28 mouse cellular contexts compared by ENCODE assay signal in the genomic region with DNA sequence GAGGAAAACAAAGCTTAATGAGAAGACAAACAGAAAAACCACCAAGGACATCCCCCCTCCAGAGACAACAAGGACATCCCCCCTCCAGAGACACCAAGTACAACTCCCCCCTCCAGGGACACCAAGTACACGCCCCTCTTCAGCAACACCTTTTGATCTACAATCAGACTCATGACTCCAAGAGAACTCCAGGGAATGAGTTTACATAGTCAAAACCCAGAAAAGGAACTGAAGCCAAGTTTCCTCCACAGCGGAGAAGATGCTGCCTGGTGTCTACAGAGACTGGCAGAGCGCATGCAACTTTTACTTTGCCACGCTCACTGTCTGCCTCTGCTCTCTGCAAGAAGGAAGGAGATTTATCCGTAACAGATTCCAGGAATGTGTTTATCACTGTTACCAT.
A peak's percentile ranks its signal among the peaks of the same experiment; 100 is the strongest.
DNase-seq lines count a peak whose midpoint lies in the region; ATAC-seq and TF ChIP-seq lines count a peak whose summit lies in the region.
"Had no signal": no experiment of that assay in that cellular context is flagged by ENCODE, and none has a peak within 500 bp of the region (broad histone marks: within the 10 kb centered on the region; RNA-seq: fewer than 3 reads in every experiment).

No protein-coding gene starts in this region.

- TF ChIP-seq CTCF in lung, adult 2 months (IDR thresholded peaks at IDR 0.05; ENCODE audit: insufficient read depth, low read length): no peak

- no peak for TF ChIP-seq POLR2A in lung, adult 2 months (IDR thresholded peaks at IDR 0.05; ENCODE audit: borderline replicate concordance, extremely low read depth, low read depth, low read length)

- DNase-seq in embryonic facial prominence, embryonic 14.5 days (ENCODE audit: low spot score): peak; percentile 47
- no peak for DNase-seq in embryonic facial prominence, embryonic 10.5 days (ENCODE audit: low spot score)
- no peak for DNase-seq in lung, adult 2 months
- DNase-seq in 3T3-L1 (ENCODE audit: low read depth, low spot score): peak; percentile 7
- peak; percentile 3 for DNase-seq in lung, postnatal 36 days
- no peak for DNase-seq in heart, adult 8-10 months (ENCODE audit: low spot score)
- DNase-seq: cerebellum, adult 18-20 months; cerebellum, postnatal 10 days; forebrain, postnatal 0 days; gastrocnemius, postnatal 14 days; kidney, adult 18-20 months; liver, embryonic 13.5 days; midbrain, embryonic 14.5 days; retina, postnatal 1 day; thymus, adult 2 months; thymus, postnatal 36 days had no signal

- no peaks in the 10 kb centered on the region for H3K4me1 ChIP-seq in embryonic facial prominence, embryonic 14.5 days (ENCODE audit: control insufficient read depth, insufficient read depth, low read length)
- H3K4me1 ChIP-seq in embryonic facial prominence, embryonic 10.5 days: no peaks in the 10 kb centered on the region
- H3K4me1 ChIP-seq in lung, embryonic 15.5 days: peaks cover 7% of the 10 kb centered on the region; the same call in 1 of the 2 replicates
- no peaks in the 10 kb centered on the region for H3K4me1 ChIP-seq in lung, adult 2 months (ENCODE audit: control insufficient read depth, insufficient read depth, low read length)
- H3K4me1 ChIP-seq: embryonic facial prominence, embryonic 15.5 days; limb, embryonic 10.5 days; limb, embryonic 15.5 days; liver, embryonic 13.5 days had no signal

- H3K36me3 ChIP-seq in embryonic facial prominence, embryonic 14.5 days (ENCODE audit: control insufficient read depth, insufficient read depth, low read length): no peaks in the 10 kb centered on the region
- H3K36me3 ChIP-seq in embryonic facial prominence, embryonic 10.5 days (replicated peaks): no peaks in the 10 kb centered on the region
- H3K36me3 ChIP-seq in lung, embryonic 15.5 days: no peaks in the 10 kb centered on the region
- H3K36me3 ChIP-seq: embryonic facial prominence, embryonic 15.5 days; forebrain, embryonic 12.5 days; G1E; heart, embryonic 10.5 days; heart, embryonic 15.5 days; limb, embryonic 10.5 days; limb, embryonic 15.5 days; liver, embryonic 13.5 days; neural tube, embryonic 15.5 days had no signal

- no peak overlapping the region for H3K27ac ChIP-seq in embryonic facial prominence, embryonic 14.5 days (replicated peaks; ENCODE audit: low read depth, low read length)
- no peak overlapping the region for H3K27ac ChIP-seq in embryonic facial prominence, embryonic 10.5 days (replicated peaks)
- H3K27ac ChIP-seq in lung, embryonic 15.5 days: no peak overlapping the region
- H3K27ac ChIP-seq: embryonic facial prominence, embryonic 15.5 days; forebrain, embryonic 12.5 days; heart, embryonic 10.5 days; heart, embryonic 15.5 days; limb, embryonic 10.5 days; limb, embryonic 15.5 days; liver, embryonic 13.5 days; macrophage; neural tube, embryonic 15.5 days had no signal

- 66% methylated on average over 5 of the region's 5 CpGs for WGBS in embryonic facial prominence, embryonic 14.5 days
- 80% methylated on average over 5 of the region's 5 CpGs for WGBS in embryonic facial prominence, embryonic 10.5 days
- WGBS in lung, embryonic 15.5 days: 32% methylated on average over 5 of the region's 5 CpGs
- WGBS in lung, adult 2 months: 46% methylated on average over 5 of the region's 5 CpGs

- no peak overlapping the region for H3K4me2 ChIP-seq in embryonic facial prominence, embryonic 14.5 days (ENCODE audit: low read depth, low read length)
- H3K4me2 ChIP-seq in lung, embryonic 15.5 days: no peak overlapping the region
- H3K4me2 ChIP-seq: embryonic facial prominence, embryonic 15.5 days; forebrain, embryonic 12.5 days; heart, embryonic 15.5 days; limb, embryonic 15.5 days; liver, embryonic 13.5 days; neural tube, embryonic 15.5 days had no signal

- H3K4me3 ChIP-seq in embryonic facial prominence, embryonic 14.5 days (ENCODE audit: low read depth, low read length): no peak overlapping the region
- no peak overlapping the region for H3K4me3 ChIP-seq in embryonic facial prominence, embryonic 10.5 days
- no peak overlapping the region for H3K4me3 ChIP-seq in lung, embryonic 15.5 days
- H3K4me3 ChIP-seq in lung, adult 2 months (replicated peaks; ENCODE audit: extremely low read depth, low read depth, low read length): no peak overlapping the region
- H3K4me3 ChIP-seq: embryonic facial prominence, embryonic 15.5 days; forebrain, embryonic 12.5 days; heart, embryonic 10.5 days; heart, embryonic 15.5 days; limb, embryonic 10.5 days; limb, embryonic 15.5 days; liver, embryonic 13.5 days; neural tube, embryonic 15.5 days had no signal

- no peak for ATAC-seq in embryonic facial prominence, embryonic 14.5 days (ENCODE audit: low read depth)
- peak; percentile 78 for ATAC-seq in lung, embryonic 15.5 days (ENCODE audit: borderline replicate concordance, extremely low read depth, low FRiP score, low TSS enrichment)
- ATAC-seq: forebrain, postnatal 0 days; hindbrain, embryonic 16.5 days had no signal

- H3K9ac ChIP-seq in embryonic facial prominence, embryonic 14.5 days (ENCODE audit: low read depth, low read length): no peak overlapping the region
- H3K9ac ChIP-seq in lung, embryonic 15.5 days: no peak overlapping the region
- H3K9ac ChIP-seq: embryonic facial prominence, embryonic 15.5 days; forebrain, embryonic 12.5 days; forebrain, postnatal 0 days; heart, embryonic 15.5 days; limb, embryonic 15.5 days; liver, embryonic 13.5 days; neural tube, embryonic 15.5 days had no signal

- H3K27me3 ChIP-seq in embryonic facial prominence, embryonic 14.5 days (replicated peaks; ENCODE audit: control insufficient read depth, insufficient read depth, low read length): no peaks in the 10 kb centered on the region
- H3K27me3 ChIP-seq in embryonic facial prominence, embryonic 10.5 days (replicated peaks; ENCODE audit: low read depth, poor library complexity, severe bottlenecking): no peaks in the 10 kb centered on the region
- no peaks in the 10 kb centered on the region for H3K27me3 ChIP-seq in lung, embryonic 15.5 days
- H3K27me3 ChIP-seq: embryonic facial prominence, embryonic 15.5 days; forebrain, embryonic 12.5 days; heart, embryonic 15.5 days; liver, embryonic 13.5 days; neural tube, embryonic 15.5 days; Patski had no signal

- no peaks in the 10 kb centered on the region for H3K9me3 ChIP-seq in embryonic facial prominence, embryonic 14.5 days (ENCODE audit: control insufficient read depth, low read length)
- no peaks in the 10 kb centered on the region for H3K9me3 ChIP-seq in embryonic facial prominence, embryonic 10.5 days
- no peaks in the 10 kb centered on the region for H3K9me3 ChIP-seq in lung, embryonic 15.5 days
- H3K9me3 ChIP-seq: embryonic facial prominence, embryonic 15.5 days; forebrain, embryonic 12.5 days; heart, embryonic 10.5 days; heart, embryonic 15.5 days; limb, embryonic 10.5 days; limb, embryonic 15.5 days; liver, embryonic 13.5 days; neural tube, embryonic 15.5 days had no signal

Comparison
In these comparisons a context has a peak if more than half of its experiments do, and no peak if none do; other contexts are left out.
1. DNase-seq: peak in embryonic facial prominence, embryonic 14.5 days (single experiment), 3T3-L1 (single experiment) and lung, postnatal 36 days (single experiment); none in embryonic facial prominence, embryonic 10.5 days (single experiment), lung, adult 2 months (single experiment) and heart, adult 8-10 months (single experiment).